Mouse (Mus musculus) lung, postnatal 0 days (tissue): ENCODE data around the gene H1foo.

Experiments
- CTCF ChIP-seq: IDR thresholded peaks from 2 replicates; pipeline ENCODE4 v1.5.1; 2016; ENCODE audit warnings: antibody characterized with exemption, mild to moderate bottlenecking
- EP300 ChIP-seq: IDR thresholded peaks from 2 replicates; pipeline ENCODE4 v1.6.1; 2016; ENCODE audit warnings: antibody characterized with exemption, mild to moderate bottlenecking, control low read depth

DNA sequence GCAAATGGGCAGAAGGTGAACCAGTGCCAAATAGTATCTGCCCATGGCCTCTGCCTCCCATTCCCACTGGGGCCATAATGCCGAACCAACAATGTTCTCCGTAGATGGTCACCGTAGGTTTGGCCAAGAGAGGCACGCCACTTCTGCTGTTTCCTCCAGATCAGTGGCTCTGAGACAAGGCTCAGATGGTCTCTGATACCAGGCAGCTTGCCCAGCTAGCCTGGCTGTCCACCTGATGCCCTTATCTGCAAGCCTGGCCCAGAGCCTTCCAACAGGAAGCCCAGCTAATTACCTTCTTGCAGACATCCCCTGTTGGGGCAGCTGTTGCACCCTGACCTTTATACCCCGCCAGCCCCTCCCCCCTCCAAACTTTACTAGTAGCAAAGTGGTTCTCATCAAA, 23.3 kb downstream of the H1foo start:
- TF ChIP-seq CTCF: no peak
- TF ChIP-seq EP300: no peak
